Mouse (Mus musculus) midbrain, embryonic 15.5 days (tissue): Measurements from ENCODE around the gene Psma3. TPM values are rescaled to one million over a fixed set of nuclear protein-coding genes. Genes with fewer than 3 reads are reported as not detected.
A peak's percentile ranks its signal among the peaks of the same experiment; 100 is the strongest.

Source experiments
- ATAC-seq: fragments of 200-750 bp; cut with Nextera tagmentation; replicated peaks from 2 replicates; pipeline ENCODE4 v1.8.0; 2017; ENCODE audit warnings: moderate TSS enrichment
- H3K27ac ChIP-seq: fragments of 300-500 bp; sonication (generic); 2 replicates; pipeline ENCODE4 v1.5.1; 2015; ENCODE audit warnings: mild to moderate bottlenecking, inconsistent platforms
- H3K27me3 ChIP-seq: fragments of 300-500 bp; sonication (generic); replicated peaks from 2 replicates; pipeline ENCODE4 v1.6.1; 2015; ENCODE audit warnings: inconsistent platforms
- H3K36me3 ChIP-seq: fragments of 300-500 bp; sonication (generic); replicated peaks from 2 replicates; pipeline ENCODE4 v1.6.1; 2015; ENCODE audit warnings: inconsistent platforms
- H3K4me1 ChIP-seq: fragments of 300-500 bp; sonication (generic); 2 replicates; pipeline ENCODE4 v1.6.1; 2015; ENCODE audit warnings: inconsistent platforms
- H3K4me2 ChIP-seq: fragments of 300-500 bp; sonication (generic); 2 replicates; pipeline ENCODE4 v1.6.1; 2015; ENCODE audit warnings: inconsistent platforms, mild to moderate bottlenecking, moderate library complexity
- H3K4me3 ChIP-seq: fragments of 300-500 bp; sonication (generic); 2 replicates; pipeline ENCODE4 v1.5.1; 2015; ENCODE audit warnings: mild to moderate bottlenecking, inconsistent platforms
- H3K9ac ChIP-seq: fragments of 300-500 bp; sonication (generic); 2 replicates; pipeline ENCODE4 v1.6.1; 2015; ENCODE audit warnings: mild to moderate bottlenecking, inconsistent platforms
- H3K9me3 ChIP-seq: fragments of 300-500 bp; sonication (generic); 2 replicates; pipeline ENCODE4 v1.6.1; 2016; ENCODE audit warnings: inconsistent platforms
- WGBS: fragments of 180-500 bp; shearing (Covaris S2); methylation state at CpG from one replicate; pipeline ENCODE4 v1.1.7; 2015; ENCODE audit warnings: mixed read lengths; 5-methylcytosine and 5-hydroxymethylcytosine counted together
- polyA plus RNA-seq: library from polyadenylated mRNA; unstranded; fragments of >200 nt; fragmentation: Nextera tagmentation; extraction: Ambion mirVana; gene quantifications from 2 replicates; pipeline ENCODE4 v1.2.1, GENCODE M21; 2015

Gene Psma3
- polyA plus RNA-seq, 1 experiment from 2014 or later: 513 TPM

DNA sequence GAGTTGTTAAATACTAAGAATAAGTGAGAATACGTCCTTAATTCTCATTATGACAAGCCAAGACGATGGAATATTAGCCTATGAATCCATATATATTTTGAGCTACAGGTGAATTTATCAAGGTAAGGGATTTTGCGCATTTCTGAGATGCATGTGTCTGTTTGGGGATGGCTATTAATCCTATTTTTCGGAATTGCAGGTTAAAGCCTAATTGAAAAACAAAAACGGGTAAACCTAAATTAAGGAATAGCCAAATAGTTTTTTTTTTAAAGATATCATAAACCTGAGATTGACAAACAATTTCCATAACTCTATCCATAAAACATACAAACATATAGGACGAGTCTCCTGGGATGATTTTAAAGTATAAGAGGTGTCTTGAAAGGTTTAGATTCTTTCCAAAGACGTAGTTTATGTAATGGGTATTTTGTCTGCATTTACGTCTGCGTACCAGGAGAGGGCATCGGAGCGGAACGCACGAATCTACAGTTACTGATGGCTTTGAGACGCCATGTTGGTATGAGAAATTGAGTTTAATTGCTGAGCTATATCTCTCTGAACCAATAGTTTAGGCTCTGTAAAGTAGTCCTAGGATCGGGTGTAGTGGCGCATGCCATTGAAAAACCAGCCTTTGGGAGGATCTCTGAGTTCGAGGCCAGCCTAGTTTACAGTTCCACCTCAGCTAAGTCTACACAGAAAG is 4.8 kb upstream of the Psma3 start:
- Histone ChIP-seq H3K9ac (no peak overlapping the region), H3K4me1 (peaks cover 4% of the 10 kb centered on the region; the same call in 1 of the 2 replicates), H3K27me3 (no peaks in the 10 kb centered on the region), H3K36me3 (no peaks in the 10 kb centered on the region), H3K9me3 (no peaks in the 10 kb centered on the region), H3K27ac (peak overlapping the region; percentile 73), H3K4me2 (peak overlapping the region; percentile 48), H3K4me3 (peak overlapping the region; percentile 39)
- ATAC-seq: no peak
- 3% methylated on average over 17 of the region's 17 CpGs for WGBS

- H3K4me2 ChIP-seq: peak overlapping the region; percentile 53
- no peaks in the 10 kb centered on the region for H3K9me3 ChIP-seq
- H3K4me1 ChIP-seq: peaks cover 13% of the 10 kb centered on the region
- no peaks in the 10 kb centered on the region for H3K27me3 ChIP-seq
- peak overlapping the region; percentile 79 for H3K4me3 ChIP-seq
- ATAC-seq: no peak
- H3K9ac ChIP-seq: no peak overlapping the region
- 87% methylated on average over 4 of the region's 4 CpGs for WGBS
- H3K36me3 ChIP-seq: no peaks in the 10 kb centered on the region
- peak overlapping the region; percentile 98; the same call in 1 of the 2 replicates for H3K27ac ChIP-seq
These were observed 590 bp upstream of the Psma3 start for GRCm38 (mm10) chr12:70973831-70974230.

DNA sequence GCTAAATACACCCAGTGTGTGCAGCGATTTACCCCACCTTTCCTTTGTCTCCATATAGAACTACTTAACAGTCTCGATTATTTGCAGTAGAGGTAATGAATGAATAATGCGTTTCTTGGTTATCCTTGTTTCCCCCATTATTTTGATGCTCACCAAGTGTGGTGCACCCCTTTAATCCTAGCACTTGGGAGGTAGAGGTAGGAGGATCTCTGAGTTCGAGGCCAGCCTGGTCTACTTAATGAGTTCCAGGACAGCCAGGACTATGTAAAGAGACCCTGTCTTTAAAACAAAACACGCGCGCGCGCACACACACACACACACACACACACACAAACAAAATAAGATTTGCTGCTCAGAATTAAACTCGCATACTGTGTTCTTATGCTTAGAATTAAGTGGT is 985 bp downstream of the Psma3 start:
- no peaks in the 10 kb centered on the region for H3K27me3 ChIP-seq
- no peaks in the 10 kb centered on the region for H3K9me3 ChIP-seq
- 27% methylated on average over 10 of the region's 10 CpGs for WGBS
- H3K27ac ChIP-seq: peak overlapping the region; percentile 98
- H3K4me3 ChIP-seq: peak overlapping the region; percentile 79
- peaks cover 13% of the 10 kb centered on the region for H3K4me1 ChIP-seq
- peak overlapping the region; percentile 66 for H3K4me2 ChIP-seq
- 0 out of 2 replicates have a peak, but pooled peaks cover 5% of the 10 kb centered on the region for H3K36me3 ChIP-seq
- no peak for ATAC-seq
- peak overlapping the region; percentile 98 for H3K9ac ChIP-seq

DNA sequence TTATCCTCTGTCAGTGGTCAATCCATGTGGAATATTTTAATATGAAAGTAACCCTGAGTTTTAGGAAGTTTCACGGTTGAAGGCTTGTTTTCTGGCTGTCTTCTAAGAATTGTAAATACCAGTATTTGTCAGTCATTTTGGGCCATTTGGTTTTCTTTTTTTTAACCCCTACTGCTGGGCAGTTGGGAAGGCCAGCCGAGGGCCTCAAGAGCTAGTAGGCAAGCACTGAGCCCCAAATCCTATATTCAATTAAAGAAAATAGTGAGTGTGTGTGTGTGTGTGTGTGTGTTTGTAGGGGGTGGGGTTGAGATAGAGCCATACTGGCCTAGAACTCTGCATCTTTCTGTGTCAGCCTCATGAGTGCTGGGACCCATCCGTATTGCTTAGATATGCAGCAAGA is 1.5 kb downstream of the Psma3 start:
- peak overlapping the region; percentile 79 for H3K4me3 ChIP-seq
- peaks cover 13% of the 10 kb centered on the region for H3K4me1 ChIP-seq
- no peaks in the 10 kb centered on the region for H3K27me3 ChIP-seq
- H3K4me2 ChIP-seq: peak overlapping the region; percentile 66
- H3K9me3 ChIP-seq: no peaks in the 10 kb centered on the region
- H3K9ac ChIP-seq: peak overlapping the region; percentile 98; the same call in 1 of the 2 replicates
- ATAC-seq: no peak
- 0 out of 2 replicates have a peak, but pooled peaks cover 5% of the 10 kb centered on the region for H3K36me3 ChIP-seq
- no peak overlapping the region for H3K27ac ChIP-seq
- WGBS: 70% methylated on average over 3 of the region's 3 CpGs

DNA sequence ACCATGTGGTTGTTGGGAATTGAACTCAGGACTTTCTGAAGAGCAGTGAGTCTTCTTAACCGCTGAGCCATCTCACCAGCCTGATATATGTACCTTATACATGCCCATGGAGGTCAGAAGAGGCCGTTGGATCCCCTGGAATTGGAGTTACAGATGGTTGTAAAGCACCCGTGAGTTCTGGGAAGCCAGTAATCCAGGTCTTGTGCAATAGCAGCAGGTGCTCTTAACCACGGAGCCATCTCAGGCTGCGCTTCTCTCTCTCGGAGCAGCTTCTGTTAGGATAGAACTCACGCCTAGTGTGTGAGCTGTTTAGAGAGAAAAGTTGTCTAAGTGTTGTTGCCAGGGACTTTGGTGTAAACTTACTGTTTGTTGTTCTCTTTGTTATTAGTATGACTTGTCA is 3.9 kb downstream of the Psma3 start:
- Histone ChIP-seq H3K4me3 (no peak overlapping the region), H3K9ac (no peak overlapping the region), H3K36me3 (0 out of 2 replicates have a peak, but pooled peaks cover 7% of the 10 kb centered on the region), H3K27me3 (no peaks in the 10 kb centered on the region), H3K9me3 (no peaks in the 10 kb centered on the region), H3K4me2 (no peak overlapping the region), H3K4me1 (peaks cover 13% of the 10 kb centered on the region), H3K27ac (no peak overlapping the region)
- 92% methylated on average over 7 of the region's 7 CpGs for WGBS
- no peak for ATAC-seq

GRCm38 (mm10) chr12:70984855-70985550 is 10.6 kb downstream of the Psma3 start:
- no peak overlapping the region for H3K4me3 ChIP-seq
- H3K27me3 ChIP-seq: no peaks in the 10 kb centered on the region
- WGBS: 92% methylated on average over 7 of the region's 7 CpGs
- no peaks in the 10 kb centered on the region for H3K4me1 ChIP-seq
- H3K36me3 ChIP-seq: peaks cover 42% of the 10 kb centered on the region
- no peak overlapping the region for H3K4me2 ChIP-seq
- no peak overlapping the region for H3K9ac ChIP-seq
- H3K9me3 ChIP-seq: no peaks in the 10 kb centered on the region
- H3K27ac ChIP-seq: no peak overlapping the region
- ATAC-seq: no peak

DNA sequence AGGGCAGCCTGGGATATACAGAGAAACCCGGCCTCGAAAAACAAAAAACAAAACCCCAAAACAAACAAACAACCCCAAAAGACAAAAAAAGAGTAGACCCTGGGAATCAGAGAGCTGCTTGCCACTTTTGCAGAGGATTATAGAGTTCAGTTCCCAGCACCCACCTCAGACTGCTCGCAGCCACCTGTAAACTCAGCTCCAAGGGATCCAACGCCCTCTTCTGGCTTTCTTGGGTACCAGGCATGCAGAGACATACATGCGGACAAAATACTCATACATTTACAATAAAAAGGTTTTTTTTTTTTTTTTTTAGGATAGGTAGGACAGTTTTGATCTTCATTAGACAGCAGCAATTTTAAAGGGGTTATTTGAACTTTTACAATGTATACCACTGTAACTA is 22.8 kb downstream of the Psma3 start:
- H3K36me3 ChIP-seq: peaks cover 30% of the 10 kb centered on the region; the same call in 1 of the 2 replicates
- 90% methylated on average over 5 of the region's 5 CpGs for WGBS
- H3K27ac ChIP-seq: no peak overlapping the region
- H3K4me3 ChIP-seq: no peak overlapping the region
- no peaks in the 10 kb centered on the region for H3K4me1 ChIP-seq
- H3K27me3 ChIP-seq: no peaks in the 10 kb centered on the region
- H3K9ac ChIP-seq: no peak overlapping the region
- H3K4me2 ChIP-seq: no peak overlapping the region
- ATAC-seq: no peak
- H3K9me3 ChIP-seq: no peaks in the 10 kb centered on the region

GRCm38 (mm10) chr12:70999423-70999903 is 25.0 kb downstream of the Psma3 start:
- H3K4me2 ChIP-seq: no peak overlapping the region
- no peaks in the 10 kb centered on the region for H3K27me3 ChIP-seq
- no peak for ATAC-seq
- H3K4me1 ChIP-seq: no peaks in the 10 kb centered on the region
- no peak overlapping the region for H3K9ac ChIP-seq
- H3K27ac ChIP-seq: no peak overlapping the region
- 60% methylated on average over 5 of the region's 5 CpGs for WGBS
- H3K9me3 ChIP-seq: no peaks in the 10 kb centered on the region
- peaks cover 34% of the 10 kb centered on the region; the same call in 1 of the 2 replicates for H3K36me3 ChIP-seq
- no peak overlapping the region for H3K4me3 ChIP-seq

GRCm38 (mm10) chr12:71000344-71000743 is 25.9 kb downstream of the Psma3 start:
- H3K9ac ChIP-seq: no peak overlapping the region

GRCm38 (mm10) chr12:71001456-71001855 is 27.0 kb downstream of the Psma3 start:
- 80% methylated on average over 6 of the region's 6 CpGs for WGBS
- no peak overlapping the region for H3K27ac ChIP-seq
- no peak for ATAC-seq
- no peaks in the 10 kb centered on the region for H3K9me3 ChIP-seq
- H3K4me2 ChIP-seq: no peak overlapping the region
- H3K9ac ChIP-seq: no peak overlapping the region
- peaks cover 30% of the 10 kb centered on the region; the same call in 1 of the 2 replicates for H3K36me3 ChIP-seq
- no peaks in the 10 kb centered on the region for H3K27me3 ChIP-seq
- H3K4me1 ChIP-seq: no peaks in the 10 kb centered on the region
- no peak overlapping the region for H3K4me3 ChIP-seq

More at GRCm38 (mm10) chr12:71000344-71000743, 25.9 kb downstream of the Psma3 start:
- Histone ChIP-seq H3K36me3 (peaks cover 31% of the 10 kb centered on the region; the same call in 1 of the 2 replicates), H3K4me3 (no peak overlapping the region), H3K4me2 (no peak overlapping the region), H3K27ac (no peak overlapping the region), H3K4me1 (no peaks in the 10 kb centered on the region), H3K27me3 (no peaks in the 10 kb centered on the region), H3K9me3 (no peaks in the 10 kb centered on the region)
- ATAC-seq: no peak
- WGBS: 86% methylated on average over 1 of the region's 1 CpGs

GRCm38 (mm10) chr12:71003760-71004426 is 29.5 kb downstream of the Psma3 start:
- Histone ChIP-seq H3K27me3 (no peaks in the 10 kb centered on the region), H3K9ac (no peak overlapping the region), H3K4me1 (no peaks in the 10 kb centered on the region), H3K36me3 (peaks cover 37% of the 10 kb centered on the region), H3K4me2 (no peak overlapping the region), H3K27ac (no peak overlapping the region), H3K9me3 (no peaks in the 10 kb centered on the region), H3K4me3 (no peak overlapping the region)
- WGBS: 91% methylated on average over 5 of the region's 6 CpGs
- no peak for ATAC-seq

- 94% methylated on average over 6 of the region's 6 CpGs for WGBS
- no peak overlapping the region for H3K4me3 ChIP-seq
- no peak for ATAC-seq
- H3K9me3 ChIP-seq: no peaks in the 10 kb centered on the region
- H3K9ac ChIP-seq: no peak overlapping the region
- no peak overlapping the region for H3K27ac ChIP-seq
- no peak overlapping the region for H3K4me2 ChIP-seq
- peaks cover 41% of the 10 kb centered on the region for H3K36me3 ChIP-seq
- no peaks in the 10 kb centered on the region for H3K4me1 ChIP-seq
- no peaks in the 10 kb centered on the region for H3K27me3 ChIP-seq
These were observed 31.7 kb downstream of the Psma3 start for GRCm38 (mm10) chr12:71006141-71006540.
